Mouse (Mus musculus) embryonic fibroblast, embryonic 13.5 days (primary cell): ENCODE results near the gene Pgm3. TPM values are rescaled to one million over a fixed set of nuclear protein-coding genes. Genes with fewer than 3 reads are reported as not detected.

Experiments used
- H3K27ac ChIP-seq: 2 replicates; pipeline ENCODE4 v1.5.1; 2012; ENCODE audit warnings: low read length, control low read depth, inconsistent platforms; ENCODE audit not compliant: insufficient read depth
- H3K4me1 ChIP-seq: 2 replicates; pipeline ENCODE4 v1.6.1; 2011; ENCODE audit warnings: low read length; ENCODE audit not compliant: control insufficient read depth, insufficient read depth
- H3K4me3 ChIP-seq: 2 replicates; pipeline ENCODE4 v1.5.1; 2011; ENCODE audit warnings: mild to moderate bottlenecking, control low read depth, low read length; ENCODE audit not compliant: insufficient read depth
- CTCF ChIP-seq: IDR thresholded peaks from 2 replicates; pipeline ENCODE4 v1.5.1; 2011; ENCODE audit warnings: mild to moderate bottlenecking, control low read depth, low read length, moderate library complexity, borderline replicate concordance; ENCODE audit not compliant: insufficient read depth
- POLR2A ChIP-seq: IDR thresholded peaks from 2 replicates; pipeline ENCODE4 v1.6.1; 2011; ENCODE audit warnings: low read depth, mild to moderate bottlenecking, control low read depth, low read length, moderate library complexity
- polyA plus RNA-seq: library from polyadenylated mRNA; stranded (reverse); fragments of >200 nt; gene quantifications from 2 replicates; pipeline ENCODE4 v1.2.4, GENCODE M21; 2011; ENCODE audit warnings: low read depth; ENCODE audit not compliant: missing spikeins, insufficient read length

Gene Pgm3
- polyA plus RNA-seq, 1 experiment: 27.6 TPM

GRCm38 (mm10) chr9:86570261-86570890 lies 1.3 kb downstream of the Pgm3 start:
- TF ChIP-seq CTCF (no peak), POLR2A (no peak)
- H3K4me1 ChIP-seq: no peaks in the 10 kb centered on the region; the same call in 1 of the 2 replicates
- peak overlapping the region; percentile 84 for H3K4me3 ChIP-seq
- no peak overlapping the region for H3K27ac ChIP-seq

GRCm38 (mm10) chr9:86569314-86569910 lies 2.2 kb downstream of the Pgm3 start:
- H3K27ac ChIP-seq: no peak overlapping the region
- H3K4me3 ChIP-seq: no peak overlapping the region
- no peaks in the 10 kb centered on the region; the same call in 1 of the 2 replicates for H3K4me1 ChIP-seq
- TF ChIP-seq POLR2A: no peak
- no peak for TF ChIP-seq CTCF

GRCm38 (mm10) chr9:86560543-86560942 lies 11.1 kb downstream of the Pgm3 start:
- TF ChIP-seq POLR2A (no peak), CTCF (no peak)
- H3K4me1 ChIP-seq: no peaks in the 10 kb centered on the region
- no peak overlapping the region for H3K4me3 ChIP-seq
- no peak overlapping the region for H3K27ac ChIP-seq

- TF ChIP-seq POLR2A: no peak
- no peak for TF ChIP-seq CTCF
- Histone ChIP-seq H3K4me3 (no peak overlapping the region), H3K27ac (no peak overlapping the region), H3K4me1 (no peaks in the 10 kb centered on the region)
Measured at GRCm38 (mm10) chr9:86554641-86555040, 17.0 kb downstream of the Pgm3 start.

- H3K27ac ChIP-seq: no peak overlapping the region
- H3K4me3 ChIP-seq: no peak overlapping the region
- TF ChIP-seq CTCF (no peak), POLR2A (no peak)
- no peaks in the 10 kb centered on the region for H3K4me1 ChIP-seq
Measured at GRCm38 (mm10) chr9:86553886-86554285, 17.8 kb downstream of the Pgm3 start.

- Histone ChIP-seq H3K27ac (no peak overlapping the region), H3K4me3 (no peak overlapping the region), H3K4me1 (no peaks in the 10 kb centered on the region)
- TF ChIP-seq CTCF (no peak), POLR2A (no peak)
Measured at GRCm38 (mm10) chr9:86550717-86551116, 20.9 kb downstream of the Pgm3 start.

- H3K27ac ChIP-seq: no peak overlapping the region
- TF ChIP-seq POLR2A: no peak
- no peak for TF ChIP-seq CTCF
- H3K4me1 ChIP-seq: no peaks in the 10 kb centered on the region
Measured at GRCm38 (mm10) chr9:86549637-86550162, 21.9 kb downstream of the Pgm3 start.

DNA sequence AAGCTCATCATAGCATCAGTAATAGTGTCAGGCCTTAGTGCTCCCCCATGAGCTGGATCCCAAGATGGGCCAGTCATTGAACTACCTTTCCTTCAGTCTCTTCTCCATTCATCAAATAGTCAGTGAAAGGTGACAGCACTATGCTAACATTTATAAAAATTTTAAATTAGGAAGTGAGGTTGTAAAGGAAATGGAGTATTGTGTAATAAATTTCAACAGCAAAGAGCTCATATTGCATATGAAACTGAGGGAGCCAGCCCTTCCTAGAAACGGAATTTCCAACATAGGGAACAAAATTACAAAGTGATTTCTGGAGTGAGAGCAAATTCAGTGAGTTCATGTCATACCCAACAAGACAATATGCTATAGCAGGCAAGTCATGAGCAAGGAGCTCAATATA lies 27.1 kb downstream of the Pgm3 start:
- TF ChIP-seq CTCF (no peak), POLR2A (no peak)

More at GRCm38 (mm10) chr9:86549637-86550162, 21.9 kb downstream of the Pgm3 start:
- H3K4me3 ChIP-seq: no peak overlapping the region

DNA sequence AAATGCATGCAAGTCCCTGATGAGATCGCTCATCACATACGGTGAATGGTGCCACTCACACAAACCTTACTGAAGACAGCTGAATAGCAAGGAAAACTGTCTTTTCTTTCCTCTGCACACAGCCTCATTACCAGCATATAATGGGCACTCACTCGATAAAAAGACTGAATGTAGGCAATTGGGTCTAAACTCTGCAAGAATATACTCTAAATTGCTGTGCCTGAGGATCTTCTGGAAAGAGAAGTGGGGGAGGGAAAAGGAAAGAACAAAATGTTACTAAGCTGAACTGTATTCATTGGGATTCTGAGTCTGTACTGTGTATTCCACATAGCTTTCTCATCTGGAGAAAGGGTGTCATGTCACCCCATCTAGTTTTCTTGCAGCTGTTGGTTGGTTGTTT lies 28.2 kb downstream of the Pgm3 start:
- H3K4me1 ChIP-seq: no peaks in the 10 kb centered on the region
- TF ChIP-seq CTCF (no peak), POLR2A (no peak)
- no peak overlapping the region for H3K27ac ChIP-seq
- H3K4me3 ChIP-seq: no peak overlapping the region

More for the DNA sequence above, 27.1 kb downstream of the Pgm3 start:
- Histone ChIP-seq H3K27ac (no peak overlapping the region), H3K4me3 (no peak overlapping the region), H3K4me1 (no peaks in the 10 kb centered on the region)

DNA sequence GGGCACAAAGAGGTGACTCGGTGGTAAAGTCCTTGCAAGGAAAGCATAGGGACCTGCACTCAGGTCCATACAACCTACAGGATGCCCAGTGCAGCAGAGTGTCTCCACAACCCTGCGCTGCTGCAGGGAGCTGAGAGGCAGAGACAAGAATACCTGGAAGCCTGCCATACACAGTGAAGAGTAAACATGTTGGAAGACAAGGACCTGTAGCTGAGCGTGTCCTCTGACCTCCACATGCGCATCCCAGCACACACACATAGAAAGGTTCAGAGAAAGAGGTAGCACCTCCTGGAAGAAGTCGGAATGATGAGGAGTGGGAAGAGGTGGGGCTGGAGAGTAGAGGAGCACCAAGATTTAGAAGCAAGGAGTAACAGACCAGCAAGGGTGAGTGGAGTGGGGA lies 37.6 kb downstream of the Pgm3 start:
- no peak overlapping the region for H3K4me3 ChIP-seq
- H3K27ac ChIP-seq: no peak overlapping the region
- no peak for TF ChIP-seq POLR2A
- no peak for TF ChIP-seq CTCF
- no peaks in the 10 kb centered on the region for H3K4me1 ChIP-seq

GRCm38 (mm10) chr9:86525600-86525999 lies 46.0 kb downstream of the Pgm3 start:
- TF ChIP-seq CTCF (no peak), POLR2A (no peak)
- Histone ChIP-seq H3K4me1 (no peaks in the 10 kb centered on the region), H3K4me3 (no peak overlapping the region), H3K27ac (no peak overlapping the region)
